ENCODE assay signal across 8 mouse cellular contexts in genomic region chr4:135317966-135318365, GRCm38 (mm10). TPM values are rescaled to one million over a fixed set of nuclear protein-coding genes. Genes with fewer than 3 reads are reported as not detected.
DNase-seq lines count a peak whose midpoint lies in the region; ATAC-seq and TF ChIP-seq lines count a peak whose summit lies in the region.

No protein-coding gene starts in this region.

- TF ChIP-seq CTCF in CH12.LX (conservative IDR thresholded peaks at IDR 0.05 in 1 of 2, IDR thresholded peaks at IDR 0.05 in 1 of 2; ENCODE audit: low read depth in 2 of 2, low read length in 2 of 2), result peak; percentile 32 to 70; a peak in 2 of 4 replicates

- ATAC-seq in embryonic facial prominence, embryonic 13.5 days (ENCODE audit: insufficient number of reproducible peaks, insufficient read depth, low FRiP score, low TSS enrichment, low read depth), result peak; percentile 80
- ATAC-seq in heart, embryonic 15.5 days (replicated peaks; ENCODE audit: insufficient number of reproducible peaks, insufficient read depth, low FRiP score, low read depth), result peak; percentile 32; the same call in 1 of the 2 replicates
- ATAC-seq in liver, embryonic 15.5 days (ENCODE audit: insufficient read depth), result 0 out of 2 replicates have a peak, but pooled peaks have one; percentile 17
- peak; percentile 44; the same call in 1 of the 2 replicates for ATAC-seq in neural tube, embryonic 12.5 days (ENCODE audit: low FRiP score, low read depth)

- TF ChIP-seq RAD21 in CH12.LX (IDR thresholded peaks at IDR 0.05; ENCODE audit: low read depth, low read length), result peak; percentile 74

- H3K36me3 ChIP-seq in CH12.LX (replicated peaks in 1 of 2; ENCODE audit: control insufficient read depth in 1 of 2, insufficient read depth in 1 of 2, low read length in 1 of 2), result peaks cover 66 to 80% of the 10 kb centered on the region in 2 experiments
- peaks cover 80% of the 10 kb centered on the region for H3K36me3 ChIP-seq in embryonic facial prominence, embryonic 13.5 days
- H3K36me3 ChIP-seq in heart, embryonic 15.5 days, result peaks cover 42% of the 10 kb centered on the region
- peaks cover 85% of the 10 kb centered on the region for H3K36me3 ChIP-seq in liver, embryonic 15.5 days (replicated peaks)
- peaks cover 79% of the 10 kb centered on the region for H3K36me3 ChIP-seq in neural tube, embryonic 12.5 days

- H3K79me2 ChIP-seq in CH12.LX (replicated peaks; ENCODE audit: control insufficient read depth, extremely low read depth, insufficient read depth, poor library complexity, severe bottlenecking), result no peaks in the 10 kb centered on the region

- H3K27ac ChIP-seq in CH12.LX (ENCODE audit: insufficient read depth, low read depth), result no peak overlapping the region
- no peak overlapping the region for H3K27ac ChIP-seq in embryonic facial prominence, embryonic 13.5 days
- H3K27ac ChIP-seq in heart, embryonic 15.5 days, result peak overlapping the region; percentile 64
- H3K27ac ChIP-seq in liver, embryonic 15.5 days (replicated peaks), result no peak overlapping the region; the same call in 1 of the 2 replicates
- no peak overlapping the region for H3K27ac ChIP-seq in neural tube, embryonic 12.5 days

- no peak for TF ChIP-seq EP300 in CH12.LX (IDR thresholded peaks at IDR 0.05; ENCODE audit: low read length)

- peaks cover 7 to 18% of the 10 kb centered on the region in 2 experiments for H3K4me1 ChIP-seq in CH12.LX (ENCODE audit: control insufficient read depth in 1 of 2, insufficient read depth in 2 of 2)
- peaks cover 5% of the 10 kb centered on the region; the same call in 1 of the 2 replicates for H3K4me1 ChIP-seq in embryonic facial prominence, embryonic 13.5 days
- peaks cover 30% of the 10 kb centered on the region for H3K4me1 ChIP-seq in heart, embryonic 15.5 days (replicated peaks)
- peaks cover 30% of the 10 kb centered on the region for H3K4me1 ChIP-seq in liver, embryonic 15.5 days (replicated peaks)
- H3K4me1 ChIP-seq in neural tube, embryonic 12.5 days, result no peaks in the 10 kb centered on the region

- in situ Hi-C loops in CH12.LX (cut with MboI; ENCODE audit: low pct_ligation_motif_present, low pct_unique_long_range_greater_than_20kb, low sequenced_read_pairs), result loop anchor here (10.0 kb wide), 1 partner anchor 243 kb away; no protein-coding TSS in a partner anchor

- dilution Hi-C loops in CH12.LX (cut with MboI; ENCODE audit: extremely low pct_ligation_motif_present, extremely low pct_unique_long_range_greater_than_20kb, low sequenced_read_pairs), result no loop called here

- DNase-seq in CH12.LX (ENCODE audit: extremely low read depth), result peak; percentile 56
- peak; percentile 78 for DNase-seq in adrenal gland, postnatal 36 days
- DNase-seq in kidney, postnatal 10 days, result peak; percentile 87
- DNase-seq in testis, postnatal 10 days (ENCODE audit: low spot score), result peak; percentile 81

- no peak overlapping the region for H3K9ac ChIP-seq in CH12.LX (ENCODE audit: insufficient read depth, low read depth)
- H3K9ac ChIP-seq in embryonic facial prominence, embryonic 13.5 days, result no peak overlapping the region
- H3K9ac ChIP-seq in heart, embryonic 15.5 days, result no peak overlapping the region
- H3K9ac ChIP-seq in liver, embryonic 15.5 days, result no peak overlapping the region
- H3K9ac ChIP-seq in neural tube, embryonic 12.5 days, result no peak overlapping the region

- no peak for TF ChIP-seq POLR2A in CH12.LX (IDR thresholded peaks at IDR 0.05; ENCODE audit: low read depth, low read length)

- 8% methylated on average over 2 of the region's 2 CpGs for WGBS in embryonic facial prominence, embryonic 13.5 days
- 19% methylated on average over 2 of the region's 2 CpGs for WGBS in heart, embryonic 15.5 days
- WGBS in liver, embryonic 15.5 days (ENCODE audit: insufficient replicate concordance), result 24% methylated on average over 2 of the region's 2 CpGs
- 27% methylated on average over 2 of the region's 2 CpGs for WGBS in neural tube, embryonic 12.5 days

- H3K4me2 ChIP-seq in CH12.LX (ENCODE audit: insufficient read depth, low read depth, poor library complexity, severe bottlenecking), result no peak overlapping the region
- H3K4me2 ChIP-seq in embryonic facial prominence, embryonic 13.5 days, result no peak overlapping the region
- H3K4me2 ChIP-seq in heart, embryonic 15.5 days, result no peak overlapping the region
- no peak overlapping the region for H3K4me2 ChIP-seq in liver, embryonic 15.5 days
- H3K4me2 ChIP-seq in neural tube, embryonic 12.5 days (replicated peaks), result no peak overlapping the region

- H3K9me3 ChIP-seq in CH12.LX (replicated peaks; ENCODE audit: low read length), result peaks cover 16% of the 10 kb centered on the region
- H3K9me3 ChIP-seq in embryonic facial prominence, embryonic 13.5 days, result 0 out of 2 replicates have a peak, but pooled peaks cover 6% of the 10 kb centered on the region
- no peaks in the 10 kb centered on the region for H3K9me3 ChIP-seq in heart, embryonic 15.5 days (replicated peaks)
- H3K9me3 ChIP-seq in liver, embryonic 15.5 days (replicated peaks), result no peaks in the 10 kb centered on the region
- no peaks in the 10 kb centered on the region for H3K9me3 ChIP-seq in neural tube, embryonic 12.5 days

- H3K27me3 ChIP-seq in CH12.LX (replicated peaks), result no peaks in the 10 kb centered on the region
- no peaks in the 10 kb centered on the region for H3K27me3 ChIP-seq in embryonic facial prominence, embryonic 13.5 days
- no peaks in the 10 kb centered on the region for H3K27me3 ChIP-seq in heart, embryonic 15.5 days
- H3K27me3 ChIP-seq in liver, embryonic 15.5 days, result no peaks in the 10 kb centered on the region
- no peaks in the 10 kb centered on the region for H3K27me3 ChIP-seq in neural tube, embryonic 12.5 days (replicated peaks)

- no peak overlapping the region for H3K4me3 ChIP-seq in CH12.LX (replicated peaks in 1 of 3; ENCODE audit: low read depth in 2 of 3, low read length in 2 of 3, poor library complexity in 1 of 3)
- H3K4me3 ChIP-seq in embryonic facial prominence, embryonic 13.5 days, result no peak overlapping the region
- H3K4me3 ChIP-seq in heart, embryonic 15.5 days, result no peak overlapping the region
- H3K4me3 ChIP-seq in liver, embryonic 15.5 days (replicated peaks), result no peak overlapping the region
- no peak overlapping the region for H3K4me3 ChIP-seq in neural tube, embryonic 12.5 days

TF ChIP-seq in CH12.LX, 34 proteins besides CTCF, POLR2A, EP300 and RAD21:
- TF ChIP-seq POLR2AphosphoS2 (IDR thresholded peaks at IDR 0.05; ENCODE audit: low read depth, low read length) (no peak), E2F4 (IDR thresholded peaks at IDR 0.05; ENCODE audit: insufficient replicate concordance, low read depth, low read length) (no peak), SMC3 (IDR thresholded peaks at IDR 0.05; ENCODE audit: low read depth, low read length) (peak; percentile 75), TCF12 (IDR thresholded peaks at IDR 0.05; ENCODE audit: low read depth, low read length) (no peak), NRF1 (IDR thresholded peaks at IDR 0.05; ENCODE audit: low read depth, low read length) (no peak), ZKSCAN1 (IDR thresholded peaks at IDR 0.05; ENCODE audit: borderline replicate concordance, low read depth, low read length) (no peak), JUND (conservative IDR thresholded peaks at IDR 0.05; ENCODE audit: low read depth, low read length) (no peak), MYC (IDR thresholded peaks at IDR 0.05; ENCODE audit: low read depth, low read length) (no peak), PAX5 (IDR thresholded peaks at IDR 0.05; ENCODE audit: low read length) (no peak), MEF2A (IDR thresholded peaks at IDR 0.05; ENCODE audit: borderline replicate concordance, low read depth, low read length) (no peak), ZC3H11A (IDR thresholded peaks at IDR 0.05; ENCODE audit: low read depth, low read length) (peak; percentile 40), IRF4 (IDR thresholded peaks at IDR 0.05; ENCODE audit: low read depth, low read length) (peak; percentile 15; the same call in 1 of the 2 replicates)
TF ChIP-seq in CH12.LX: peak in this region for 3.

RNA-seq across cellular contexts. Expression of gene Srrm1, which starts 35.2 kb away (rescaled TPM):
- total RNA-seq in CH12.LX (2012; rRNA removed) (23.6 and 26.0 TPM in 2 replicates), CH12.LX (2014; rRNA removed) (12.3 and 14.2 TPM in 2 replicates)
- 171 and 180 TPM in 2 replicates for polyA plus RNA-seq in CH12.LX (2012; ENCODE audit: insufficient read length, low read depth)
- 100 to 1,000 TPM; 101 to 125 TPM for total RNA-seq in adrenal gland, postnatal 36 days (2021)
- polyA plus RNA-seq in embryonic facial prominence, embryonic 13.5 days (2015; fragmentation: Nextera tagmentation; extraction: Ambion mirVana), result 300 and 316 TPM in 2 replicates
- polyA plus RNA-seq in heart, embryonic 15.5 days (2015; fragmentation: Nextera tagmentation; extraction: Ambion mirVana), result 134 and 152 TPM in 2 replicates
- polyA plus RNA-seq in liver, embryonic 15.5 days (2015; fragmentation: Nextera tagmentation; extraction: Ambion mirVana), result 86.1 and 108 TPM in 2 replicates
- 191 and 241 TPM in 2 replicates for polyA plus RNA-seq in neural tube, embryonic 12.5 days (2016; fragmentation: Nextera tagmentation; extraction: Ambion mirVana)

RNA-seq across cellular contexts. Expression of gene Clic4, which starts 45.4 kb away (rescaled TPM):
- total RNA-seq in CH12.LX (2012; rRNA removed) (124 and 154 TPM in 2 replicates), CH12.LX (2014; rRNA removed) (182 and 199 TPM in 2 replicates)
- polyA plus RNA-seq in CH12.LX (2012; ENCODE audit: insufficient read length, low read depth), result 198 and 214 TPM in 2 replicates
- total RNA-seq in adrenal gland, postnatal 36 days (2021), result 100 to 1,000 TPM in 1 of 2 experiments, 10 to 100 TPM in 1; 73.1 to 114 TPM
- polyA plus RNA-seq in embryonic facial prominence, embryonic 13.5 days (2015; fragmentation: Nextera tagmentation; extraction: Ambion mirVana), result 121 TPM in 2 replicates
- polyA plus RNA-seq in heart, embryonic 15.5 days (2015; fragmentation: Nextera tagmentation; extraction: Ambion mirVana), result 252 and 254 TPM in 2 replicates
- 110 and 120 TPM in 2 replicates for polyA plus RNA-seq in liver, embryonic 15.5 days (2015; fragmentation: Nextera tagmentation; extraction: Ambion mirVana)
- polyA plus RNA-seq in neural tube, embryonic 12.5 days (2016; fragmentation: Nextera tagmentation; extraction: Ambion mirVana), result 150 and 151 TPM in 2 replicates

Comparison
In these comparisons a context has a peak if more than half of its experiments do, and no peak if none do; other contexts are left out.
1. ATAC-seq: peak in every context shown above with its lines; median percentile 80 in embryonic facial prominence, embryonic 13.5 days; 44 in neural tube, embryonic 12.5 days; 32 in heart, embryonic 15.5 days; 17 in liver, embryonic 15.5 days.